Mouse (Mus musculus) erythroblast, embryonic 14.5 days (primary cell): ENCODE data around the gene Ube2z.

ENCODE experiments used
- GATA1 ChIP-seq: IDR thresholded peaks from 2 replicates; pipeline ENCODE4 v1.6.1; 2012; ENCODE audit warnings: low read length, inconsistent platforms, mixed read lengths
- TAL1 ChIP-seq: IDR thresholded peaks from 3 replicates; pipeline ENCODE4 v1.6.1; 2012; ENCODE audit warnings: low read length, inconsistent platforms, mixed read lengths

DNA sequence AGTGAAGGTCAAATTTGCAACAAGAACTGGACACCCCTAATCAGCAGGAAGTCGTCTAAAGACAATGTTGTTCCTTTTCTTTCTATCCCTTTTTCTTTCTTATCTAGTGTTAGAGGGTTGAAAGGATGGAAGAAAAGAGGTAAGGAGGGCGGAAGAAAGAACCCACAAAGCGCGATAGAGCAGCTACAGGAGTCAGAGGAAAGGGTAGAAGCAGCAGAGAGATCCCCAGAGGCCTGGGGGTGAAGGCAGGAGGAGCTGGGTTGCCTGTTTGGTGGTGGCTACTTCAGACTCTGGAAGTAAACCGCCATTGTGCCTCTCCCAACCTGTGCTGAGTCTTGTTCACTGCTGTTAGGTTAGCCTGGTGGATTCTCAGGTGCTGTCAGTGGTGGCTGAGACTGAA lies 37.1 kb downstream of the Ube2z start:
- no peak for TF ChIP-seq GATA1
- TF ChIP-seq TAL1 = no peak
